Mouse (Mus musculus): ENCODE measurements at regions not wholly inside any gene's neighbourhood (a gene's known extent, or its start where the extent isn't known, plus 50 kb on each side); places are given as distances from the start of the nearest gene placed in this dataset.
A peak's percentile ranks its signal among the peaks of the same experiment; 100 is the strongest.

- DNase-seq = peak in 1 of 2 experiments; percentile 18
Observed at GRCm38 (mm10) chr12:22802011-22802410, 978.1 kb downstream of the Gm10330 start.
